Mouse (Mus musculus) layer of hippocampus, adult 9-11 months (tissue): ENCODE data around the gene Arhgef10l.
"Not testable (repeated sequence)": the region's sequence is repeated elsewhere in the genome, so short reads cannot be mapped to it uniquely, and the experiment has no call there.

Experiments
- DNase-seq: peaks from one replicate; pipeline ENCODE4 v3.0.0; 2022

The Arhgef10l gene

DNA sequence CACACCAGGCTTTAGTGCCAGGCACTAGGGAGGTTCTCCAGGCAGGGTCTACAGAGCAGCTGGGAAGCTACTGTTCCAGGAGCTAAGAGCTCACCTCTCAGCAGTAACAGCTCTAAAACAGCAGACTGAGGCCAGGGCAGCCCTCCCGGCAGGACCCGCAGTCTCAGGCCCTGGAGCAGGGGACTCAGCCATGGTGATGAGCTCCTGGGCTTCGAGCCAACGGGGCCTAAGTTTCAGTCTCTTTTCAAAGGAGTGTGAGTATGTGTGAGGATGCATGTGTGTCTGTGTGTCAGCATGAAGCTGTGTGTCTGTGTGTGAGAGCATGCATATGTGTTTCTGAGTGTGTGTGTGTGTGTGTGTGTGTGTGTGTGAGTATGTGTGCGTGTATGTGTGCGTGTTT lies 60.6 kb downstream of the Arhgef10l start:
- DNase-seq: no peak

GRCm38 (mm10) chr4:140604541-140604940 lies 61.3 kb downstream of the Arhgef10l start:
- no peak for DNase-seq

DNA sequence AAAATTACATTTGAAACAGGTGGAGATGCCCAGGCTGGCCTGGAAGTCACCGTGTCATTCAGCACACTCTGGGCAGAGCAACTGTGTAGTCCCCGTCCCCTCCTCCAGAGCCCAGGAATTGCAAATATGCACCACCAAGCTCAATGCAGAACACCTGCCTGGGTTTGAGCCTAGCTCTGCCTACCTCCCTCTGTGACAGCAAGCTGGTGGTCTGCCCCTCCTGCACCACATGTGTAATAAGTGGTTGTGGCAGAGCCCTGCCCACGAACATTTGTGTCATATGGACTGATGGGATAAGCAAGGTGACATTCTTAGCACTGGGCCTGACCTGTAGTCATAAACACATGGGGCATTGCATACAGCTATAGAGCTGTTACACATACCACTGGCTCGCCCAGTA lies 63.8 kb downstream of the Arhgef10l start:
- no peak for DNase-seq

DNA sequence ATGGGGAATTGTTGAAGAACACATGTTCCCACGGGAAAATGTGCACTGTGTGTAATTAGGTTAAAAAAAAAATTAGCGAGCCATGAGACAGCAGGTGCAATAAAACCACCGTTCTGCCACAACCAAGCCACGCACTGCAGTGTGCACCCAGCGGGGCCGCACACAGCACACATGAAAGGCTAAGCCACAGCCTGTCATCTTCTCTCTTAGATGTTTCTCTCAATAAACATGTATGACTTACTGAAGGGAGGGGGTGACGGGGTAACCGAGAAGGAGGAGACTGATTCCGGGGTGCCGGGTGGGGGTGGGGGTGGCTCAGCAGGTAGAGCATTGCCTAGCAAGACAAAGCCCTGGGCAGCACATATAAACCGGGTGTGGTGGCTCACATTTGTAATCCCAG lies 64.7 kb downstream of the Arhgef10l start:
- DNase-seq: no peak

DNA sequence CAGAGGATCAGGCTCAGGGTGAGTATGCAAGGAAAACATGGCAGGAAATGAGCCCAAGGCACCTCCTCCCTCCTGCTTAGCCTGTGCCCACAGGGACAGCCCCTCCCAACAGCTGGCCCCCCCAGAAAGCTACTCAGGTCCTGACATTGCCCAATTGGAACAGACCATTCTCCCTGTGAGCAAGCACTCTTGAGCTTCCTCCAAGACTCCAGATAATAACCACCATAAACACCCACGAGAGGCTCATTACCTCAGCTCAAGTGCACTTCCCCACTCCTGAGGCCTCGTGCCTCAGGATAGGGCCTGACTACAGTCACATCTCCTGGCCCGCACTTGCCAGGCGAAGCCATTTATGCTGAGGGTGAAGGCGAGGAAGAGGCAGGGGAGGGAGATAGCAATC lies 67.0 kb downstream of the Arhgef10l start:
- no peak for DNase-seq

DNA sequence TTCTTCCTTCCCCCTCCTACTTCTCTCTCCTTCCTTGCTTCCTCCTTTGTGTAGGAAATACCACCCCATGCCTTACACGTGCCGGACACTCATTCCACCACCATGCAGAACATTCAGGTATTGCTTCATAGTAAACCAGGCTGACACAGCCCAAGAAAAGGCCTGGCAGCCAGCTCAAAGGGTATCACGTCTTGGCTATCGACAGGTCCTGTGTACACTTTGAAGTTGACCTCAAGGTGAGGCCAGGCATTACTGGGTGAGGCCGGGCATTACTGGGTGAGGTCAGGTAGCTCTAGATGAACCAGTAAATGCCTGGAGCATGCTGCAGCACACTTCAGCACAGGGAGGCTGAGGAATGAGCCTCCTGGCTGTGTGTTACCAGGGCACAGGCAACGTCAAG lies 67.9 kb downstream of the Arhgef10l start:
- DNase-seq: no peak

DNA sequence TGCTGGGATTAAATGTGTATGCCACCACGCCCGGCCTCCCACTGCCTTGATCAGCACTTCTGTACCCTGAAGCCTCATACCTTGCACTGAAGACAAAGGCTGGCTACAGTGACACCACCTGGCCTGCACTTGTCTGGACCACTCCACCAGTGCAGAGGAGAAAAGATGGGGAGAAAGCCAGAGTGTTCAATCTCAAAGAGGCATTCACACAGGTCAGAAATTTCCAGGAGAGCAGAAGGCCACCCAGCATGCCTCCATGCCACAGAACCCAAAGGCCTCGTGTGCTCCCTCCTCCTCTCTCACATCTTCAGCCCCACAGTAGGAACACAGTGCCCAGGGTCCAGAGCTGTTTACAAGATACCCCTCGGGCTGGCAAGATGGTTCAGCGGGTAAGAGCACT lies 68.4 kb downstream of the Arhgef10l start:
- no peak for DNase-seq

DNA sequence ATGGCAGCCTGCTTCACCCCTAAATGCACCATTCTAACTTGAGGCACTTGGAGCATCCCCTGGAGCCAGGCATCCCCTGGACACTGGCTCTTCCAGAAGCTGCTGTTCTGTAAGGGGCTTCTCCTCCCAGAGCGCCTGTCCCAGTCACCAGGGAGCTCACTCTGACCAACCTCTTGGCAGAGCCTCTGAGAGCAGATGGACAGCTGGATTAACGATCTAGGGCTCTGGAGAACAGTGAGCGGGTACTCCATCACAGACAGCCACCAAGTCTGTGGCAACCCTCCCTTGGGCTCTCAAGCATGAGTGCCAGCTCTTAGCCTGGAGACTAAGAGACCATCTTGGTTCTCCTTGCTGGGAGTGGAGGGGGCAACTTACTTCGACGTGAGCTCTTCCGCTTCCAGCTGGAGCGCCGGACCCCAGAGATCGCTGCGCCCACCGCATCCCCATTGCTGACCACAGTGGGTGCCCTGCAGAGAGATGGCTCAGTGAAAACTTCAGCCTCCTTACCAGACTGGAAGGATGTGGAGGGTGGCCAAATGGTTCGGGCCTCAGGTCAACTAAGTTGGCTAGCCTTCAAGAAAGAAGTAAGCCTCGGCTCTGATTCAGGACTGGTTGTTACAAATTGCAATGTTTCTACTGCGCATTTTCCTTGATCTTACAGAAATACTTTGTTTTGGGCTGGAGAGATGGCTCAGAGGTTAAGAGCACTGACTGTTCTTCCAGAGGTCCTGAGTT lies 71.9 kb downstream of the Arhgef10l start:
- no peak for DNase-seq

GRCm38 (mm10) chr4:140592990-140593770 lies 72.6 kb downstream of the Arhgef10l start:
- DNase-seq: no peak

- DNase-seq: peak; percentile 67
Observed at GRCm38 (mm10) chr4:140592217-140592759, 73.5 kb downstream of the Arhgef10l start.

DNA sequence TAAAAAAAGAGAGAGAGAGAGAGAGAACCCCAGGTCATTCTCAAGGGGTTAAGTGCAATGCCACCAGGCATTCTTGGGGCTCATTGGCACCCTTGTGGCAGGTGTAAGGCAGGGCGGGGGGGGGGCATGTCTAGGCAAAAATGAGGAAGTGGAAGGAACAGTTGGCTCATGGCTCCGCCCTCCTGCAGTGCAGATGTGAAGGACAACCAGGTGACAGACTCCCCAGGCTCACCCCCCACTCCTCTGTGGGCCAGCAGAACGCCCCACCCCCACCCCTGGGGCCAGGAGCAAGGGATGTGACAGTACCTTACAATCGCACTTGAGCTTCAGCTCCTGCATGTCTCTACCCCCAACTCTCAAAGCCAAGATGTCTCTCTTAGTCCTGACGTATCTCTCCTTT lies 79.3 kb downstream of the Arhgef10l start:
- no peak for DNase-seq

GRCm38 (mm10) chr4:140584240-140584639 lies 81.6 kb downstream of the Arhgef10l start:
- no peak for DNase-seq

DNA sequence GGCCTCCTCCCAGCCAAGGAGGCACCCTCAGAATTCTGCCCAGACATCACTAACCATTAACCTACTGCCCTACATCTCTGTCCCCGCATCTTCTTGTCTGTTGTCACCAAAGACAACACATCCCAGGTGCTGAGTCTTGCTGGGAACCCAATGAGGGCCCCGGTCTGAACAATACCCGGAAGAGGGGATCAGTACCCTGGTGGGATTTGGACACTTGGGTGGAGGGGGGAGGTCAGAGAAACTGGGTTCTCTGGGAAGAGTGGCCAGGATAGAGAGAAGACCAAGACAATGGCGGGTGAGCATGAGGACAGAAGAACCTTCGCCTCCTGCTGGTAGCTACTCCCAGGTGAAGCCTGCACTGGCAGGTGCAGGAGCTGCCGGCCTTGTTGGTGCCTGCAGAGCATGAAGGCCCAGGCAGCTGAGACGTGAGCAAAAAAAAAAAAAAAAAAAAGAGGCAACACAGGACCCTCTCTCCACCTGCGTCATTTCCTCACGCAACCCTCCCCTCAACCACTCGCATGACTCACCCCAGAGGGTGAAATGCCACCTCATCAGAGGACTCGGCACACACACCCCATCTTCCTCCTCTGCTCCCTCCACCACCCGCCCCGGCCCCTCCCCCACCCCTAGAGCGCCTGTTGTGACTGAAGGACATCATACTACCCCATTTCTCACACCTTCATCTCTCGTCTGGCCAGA lies 83.3 kb downstream of the Arhgef10l start:
- no peak for DNase-seq

DNA sequence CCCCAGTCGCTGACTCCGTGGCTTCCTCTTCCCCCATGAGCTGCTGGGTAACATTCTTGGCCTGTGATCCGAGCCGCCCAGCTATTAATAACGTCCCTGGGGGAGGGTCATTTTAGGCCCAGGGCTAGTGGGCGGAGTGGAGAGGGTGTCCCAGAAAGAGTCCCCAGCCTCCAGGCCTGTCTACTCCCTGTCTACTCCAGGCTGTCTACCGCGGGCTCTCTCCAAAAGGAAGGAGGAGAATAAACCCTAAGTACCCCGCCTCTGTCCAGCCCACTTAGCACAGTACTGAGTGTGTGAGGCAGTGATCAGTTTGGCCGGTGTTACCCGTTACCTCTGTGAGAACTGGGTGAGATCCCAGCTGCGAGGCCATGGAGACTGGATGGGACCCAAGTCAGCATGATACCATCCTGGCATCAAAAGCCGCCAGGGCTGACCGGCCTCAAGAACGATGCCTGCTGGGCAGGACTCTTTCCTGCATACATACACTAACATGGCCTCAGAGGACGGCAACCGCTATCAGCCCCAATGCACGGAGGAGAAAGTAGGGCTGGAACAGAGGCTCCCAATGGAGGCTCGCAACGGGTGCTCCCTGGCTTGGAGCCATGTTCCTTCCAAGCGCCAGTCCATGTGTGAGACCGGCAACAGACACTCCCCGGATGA lies 84.0 kb downstream of the Arhgef10l start:
- peak; percentile 34 for DNase-seq

GRCm38 (mm10) chr4:140581341-140581729 lies 84.5 kb downstream of the Arhgef10l start:
- no peak for DNase-seq

GRCm38 (mm10) chr4:140580866-140581265 lies 84.9 kb downstream of the Arhgef10l start:
- no peak for DNase-seq

GRCm38 (mm10) chr4:140579576-140579975 lies 86.2 kb downstream of the Arhgef10l start:
- DNase-seq: no peak

- DNase-seq: no peak
Observed at GRCm38 (mm10) chr4:140579149-140579548, 86.7 kb downstream of the Arhgef10l start.

- no peak for DNase-seq
Observed at GRCm38 (mm10) chr4:140576628-140577027, 89.2 kb downstream of the Arhgef10l start.

- not testable (repeated sequence) for DNase-seq
Observed at GRCm38 (mm10) chr4:140574863-140575262, 90.9 kb downstream of the Arhgef10l start.

- peak; percentile 59 for DNase-seq
Observed at GRCm38 (mm10) chr4:140572376-140572775, 93.4 kb downstream of the Arhgef10l start.

- no peak for DNase-seq
Observed at GRCm38 (mm10) chr4:140569394-140569793, 96.4 kb downstream of the Arhgef10l start.
